Mouse (Mus musculus) cerebellum, adult 8-10 months (tissue): ENCODE measurements at regions not wholly inside any gene's neighbourhood (a gene's known extent, or its start where the extent isn't known, plus 50 kb on each side); places are given as distances from the start of the nearest gene placed in this dataset.

Experiments
- DNase-seq: peaks from one replicate; pipeline ENCODE4 v3.0.0; 2022

DNA sequence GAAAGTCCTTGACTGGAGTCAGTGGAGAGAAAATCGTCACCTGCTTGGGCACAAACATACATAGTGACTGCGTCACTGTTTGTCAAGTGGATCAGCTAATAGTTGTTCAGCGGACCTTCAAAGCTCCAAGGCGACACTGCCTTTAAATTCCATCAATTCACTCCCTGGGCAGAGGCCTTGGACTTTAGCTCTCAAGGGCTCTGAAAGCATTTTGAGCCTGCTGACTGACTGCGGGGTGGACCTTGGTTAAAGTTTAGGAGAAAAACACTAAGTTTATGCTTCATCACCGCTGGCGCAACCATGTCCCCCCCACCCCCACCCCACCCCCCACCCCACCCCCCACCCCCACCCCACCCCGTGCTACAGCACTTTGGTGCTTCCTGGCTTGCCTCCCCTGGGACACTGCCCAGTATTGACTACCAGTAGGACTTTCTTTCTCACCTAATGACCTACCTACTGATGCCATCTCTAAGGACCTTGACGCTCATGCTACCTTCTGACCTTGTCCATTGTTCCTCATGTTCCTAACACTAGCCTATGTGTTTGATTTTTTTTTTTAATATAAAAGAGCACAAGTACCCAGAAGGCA, 1132.3 kb downstream of the Gsdmc2 start:
- DNase-seq: no peak

DNA sequence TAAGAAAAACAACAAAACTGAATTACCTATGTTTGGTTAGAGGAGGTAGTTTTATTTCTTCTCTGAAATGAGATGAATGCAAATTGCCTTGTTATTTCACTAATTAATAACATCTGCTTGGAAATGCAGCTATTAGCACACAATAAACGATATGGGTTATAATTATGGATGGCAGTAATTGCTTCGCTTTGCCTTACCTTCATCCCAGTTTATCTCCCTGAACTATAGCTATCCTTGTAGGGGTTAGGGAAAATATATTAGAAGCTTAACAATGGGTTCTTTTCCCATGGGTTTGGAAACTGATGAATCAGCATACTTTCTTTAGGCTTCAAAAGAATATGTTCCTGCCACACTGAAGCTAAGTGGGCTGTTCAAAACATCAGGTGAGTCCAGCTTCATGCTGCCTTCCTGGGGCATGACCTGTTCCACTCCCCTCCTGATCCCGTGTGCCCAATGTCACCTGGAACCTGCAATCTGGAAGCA, 1132.9 kb downstream of the Gsdmc2 start:
- DNase-seq: no peak

DNA sequence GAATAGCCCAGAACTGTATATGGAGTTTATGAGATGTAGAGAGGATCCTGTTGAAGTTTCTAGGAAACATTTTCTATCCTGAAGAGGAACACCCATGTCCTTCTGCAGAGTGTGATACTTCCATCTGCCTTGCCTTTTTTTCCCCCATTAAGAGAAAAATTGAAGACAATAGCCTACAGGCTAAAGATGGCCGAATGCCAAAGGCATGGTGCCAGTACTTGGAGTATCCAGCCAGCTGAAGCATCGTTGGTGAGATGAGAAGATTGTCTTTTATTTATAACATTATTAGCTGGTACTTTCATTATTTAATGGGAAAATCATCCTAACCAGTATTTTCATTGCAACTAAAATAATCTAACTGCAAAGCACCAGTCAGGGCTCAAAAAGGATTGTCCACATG, 1135.4 kb downstream of the Gsdmc2 start:
- DNase-seq: no peak

DNA sequence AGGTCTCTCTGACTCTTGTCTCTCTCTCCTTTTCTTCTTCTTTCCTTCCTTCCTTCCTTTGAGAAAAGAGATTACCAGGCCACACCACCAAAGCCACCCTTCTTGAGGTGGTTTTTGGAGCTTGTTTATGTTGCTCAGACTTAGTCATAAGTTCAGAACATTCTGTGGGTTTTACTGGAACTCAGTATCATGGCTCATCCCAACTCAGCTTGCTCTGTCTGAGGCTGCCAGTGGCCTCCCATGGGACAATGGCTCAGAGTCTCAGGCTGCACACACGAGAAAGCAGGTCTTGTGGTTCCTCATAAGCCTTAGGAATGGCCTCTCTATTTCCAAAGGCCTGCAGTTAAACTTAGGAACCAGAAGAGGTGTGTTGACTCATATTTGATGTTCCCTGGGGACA, 1146.4 kb downstream of the Gsdmc2 start:
- no peak for DNase-seq

DNA sequence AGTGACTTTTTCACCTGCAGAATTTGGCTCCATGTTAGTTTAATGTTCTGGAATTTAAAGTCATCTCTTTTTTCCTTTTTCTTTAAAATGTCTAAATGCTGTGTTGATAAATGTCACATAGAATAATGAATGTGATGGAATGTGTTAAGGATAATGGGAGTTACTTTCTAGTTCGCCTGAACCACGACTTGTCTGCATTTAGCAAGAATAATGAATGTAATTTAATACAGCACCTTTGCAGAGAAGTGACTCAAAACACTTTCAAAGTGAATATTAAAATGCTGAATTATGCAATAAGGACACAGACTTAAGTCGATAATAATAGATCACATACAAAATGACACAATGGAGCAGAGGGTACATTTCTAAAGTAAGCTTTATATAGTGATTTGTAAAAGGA, 1150.2 kb downstream of the Gsdmc2 start:
- DNase-seq: no peak

DNA sequence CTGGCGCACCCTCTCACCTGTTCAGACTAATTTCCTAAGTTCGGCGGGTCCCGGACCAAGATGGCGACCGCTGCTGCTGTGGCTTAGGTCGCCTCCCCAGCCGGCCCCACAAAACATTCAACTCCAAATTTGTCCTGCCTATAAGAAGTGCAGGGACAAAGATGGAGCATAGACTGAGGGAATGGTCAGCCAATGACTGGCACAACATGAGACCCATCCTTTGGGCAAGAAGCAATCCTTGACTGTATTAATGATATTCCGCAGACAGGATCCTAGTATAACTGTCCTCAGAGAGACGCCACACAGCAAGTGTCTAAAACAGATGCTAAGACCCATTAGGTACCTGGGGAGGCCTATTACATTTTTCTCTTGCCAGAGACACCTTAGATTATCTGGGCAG, 1151.3 kb downstream of the Gsdmc2 start:
- DNase-seq: no peak

DNA sequence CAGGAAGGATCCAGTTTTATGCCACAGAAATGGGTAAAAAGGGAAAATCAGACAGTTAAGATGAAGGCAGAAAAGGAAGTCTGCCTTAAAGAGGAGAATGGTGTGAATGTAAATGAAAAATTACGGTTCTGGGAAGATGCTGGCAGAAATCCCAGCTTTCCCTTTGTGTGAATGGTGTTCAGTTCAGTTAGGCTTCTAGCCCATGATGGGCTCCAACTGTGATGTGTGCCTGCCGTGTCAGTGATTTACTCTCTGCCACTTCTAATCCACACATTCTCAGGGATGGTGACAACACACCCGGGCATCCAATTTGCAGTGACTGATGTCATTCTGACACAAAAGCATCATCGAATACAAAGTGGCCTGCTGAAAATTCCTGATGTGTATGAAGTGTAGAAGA, 1171.6 kb downstream of the Gsdmc2 start:
- no peak for DNase-seq

DNA sequence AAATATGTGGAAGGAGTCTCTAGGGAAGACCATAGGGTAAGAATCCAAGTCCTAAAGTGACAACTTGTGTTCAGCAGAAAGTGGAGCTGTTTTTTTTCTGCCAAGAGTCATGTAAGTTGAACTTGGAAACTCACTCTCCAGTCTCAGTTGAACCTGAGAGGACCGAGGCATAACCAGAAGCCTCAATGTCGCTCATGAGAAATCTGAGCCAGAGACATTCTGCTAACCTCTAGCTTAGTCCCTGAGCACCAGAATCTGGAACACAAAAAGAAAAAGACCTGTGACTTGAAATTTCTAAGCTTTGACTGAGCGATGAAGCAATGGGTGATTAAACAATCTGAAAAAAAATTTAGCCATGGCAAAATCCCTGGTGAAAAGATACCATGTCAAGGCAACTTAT, 1175.0 kb downstream of the Gsdmc2 start:
- DNase-seq: no peak

DNA sequence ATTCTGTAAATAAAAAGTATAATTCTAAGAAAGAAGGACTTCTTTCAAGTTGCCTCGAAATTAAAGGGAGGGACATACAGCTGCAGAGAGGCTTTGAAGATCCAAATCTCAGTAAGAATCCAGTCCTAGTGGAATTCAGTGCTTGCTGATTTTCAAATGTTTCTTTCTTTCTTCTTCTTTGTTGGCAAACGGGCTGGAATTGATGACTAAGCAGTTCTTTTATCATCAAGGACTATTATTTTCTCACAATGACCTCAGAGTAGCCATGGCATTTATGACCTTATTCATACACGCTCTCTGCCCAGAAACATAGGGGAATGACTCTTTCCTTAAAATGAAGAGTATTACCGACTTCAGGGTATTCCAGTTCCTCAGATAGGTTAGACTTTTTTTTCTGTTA, 1185.9 kb downstream of the Gsdmc2 start:
- no peak for DNase-seq

DNA sequence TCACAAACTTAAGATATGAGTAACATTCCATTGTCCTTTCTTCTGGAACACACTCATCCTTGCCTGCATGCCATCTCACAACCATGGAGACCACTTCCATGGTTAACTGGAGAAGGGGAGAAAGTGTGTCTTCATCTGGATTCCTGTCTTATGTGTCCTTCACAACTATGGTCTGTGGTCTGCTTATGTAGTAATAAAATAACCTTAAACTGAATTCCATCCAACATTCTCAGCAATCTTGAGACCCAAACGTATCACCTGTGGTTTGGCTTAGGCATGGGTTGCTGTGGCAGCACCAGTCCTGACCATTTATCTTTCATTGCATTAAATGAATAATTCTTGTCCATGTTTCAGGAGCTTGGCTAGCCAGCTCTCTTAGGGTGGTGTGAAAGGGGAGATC, 1186.3 kb downstream of the Gsdmc2 start:
- DNase-seq: no peak

DNA sequence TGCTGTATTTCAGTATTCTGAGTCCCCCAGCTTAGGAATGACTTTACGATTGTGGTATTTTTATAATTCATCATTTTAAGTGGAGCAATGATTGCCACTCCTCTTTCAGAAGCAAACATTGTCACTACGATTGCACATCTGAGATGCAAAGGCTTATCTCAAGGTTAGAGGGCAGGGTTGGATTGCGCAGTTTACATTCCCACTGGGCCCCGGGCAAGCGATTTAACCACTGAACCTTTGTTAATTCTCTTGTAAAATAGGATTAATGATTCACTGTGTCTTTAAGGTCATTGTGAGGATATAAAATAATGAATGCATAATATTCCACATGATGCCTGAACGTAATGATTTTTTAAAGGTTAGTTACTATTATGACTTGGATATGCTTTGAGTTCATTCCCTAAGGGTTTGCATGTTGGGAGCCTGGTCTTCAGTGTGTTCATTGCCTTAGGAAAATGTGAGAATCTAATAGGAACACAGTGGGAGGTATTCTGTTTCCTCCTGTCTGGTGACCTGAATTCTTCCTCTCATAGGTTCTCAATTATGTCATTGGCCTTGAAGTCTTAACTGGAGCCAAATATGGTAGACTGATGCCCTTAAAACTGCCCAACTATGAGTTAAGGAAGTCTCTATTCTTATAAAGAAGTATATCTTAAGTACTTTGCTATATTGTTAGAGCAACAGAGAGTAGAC, 1198.4 kb downstream of the Gsdmc2 start:
- DNase-seq: no peak

DNA sequence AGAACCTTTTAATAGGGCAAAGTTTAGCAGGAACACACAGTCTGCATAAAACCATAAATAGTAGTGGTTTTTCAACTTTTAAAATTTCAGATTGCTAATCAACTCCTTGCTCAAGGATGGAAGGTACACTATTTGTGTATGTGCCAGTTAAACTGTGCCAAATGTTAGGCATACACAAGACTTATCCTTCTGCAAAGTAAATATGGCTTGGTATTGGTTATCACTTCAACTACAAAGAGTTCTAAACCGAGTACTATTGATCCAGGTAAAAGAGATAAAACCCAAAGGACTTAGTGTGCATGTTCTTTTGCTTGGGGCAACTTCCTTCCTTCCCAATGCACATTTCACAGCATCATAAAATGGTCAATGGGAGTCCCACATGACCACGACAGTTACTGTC, 1200.2 kb downstream of the Gsdmc2 start:
- DNase-seq: no peak

DNA sequence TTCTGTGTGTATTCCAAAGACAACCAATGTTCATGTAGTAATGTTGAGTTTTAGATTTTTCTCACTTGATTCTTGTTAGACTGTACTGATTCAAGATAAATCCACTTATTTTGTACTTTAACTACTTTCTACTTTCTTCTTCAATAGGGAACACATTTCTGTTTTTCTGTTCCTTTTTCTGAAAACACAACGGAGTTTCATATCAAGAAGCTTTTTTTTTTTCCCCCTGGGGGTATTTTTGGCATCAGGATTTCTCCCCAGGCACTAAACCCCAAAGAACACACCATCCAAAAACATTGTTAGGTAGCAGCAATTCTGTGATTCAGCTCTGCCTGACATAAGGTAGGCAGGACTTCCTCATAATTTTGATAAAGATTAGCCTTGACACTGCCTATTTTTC, 1200.7 kb downstream of the Gsdmc2 start:
- DNase-seq: no peak

DNA sequence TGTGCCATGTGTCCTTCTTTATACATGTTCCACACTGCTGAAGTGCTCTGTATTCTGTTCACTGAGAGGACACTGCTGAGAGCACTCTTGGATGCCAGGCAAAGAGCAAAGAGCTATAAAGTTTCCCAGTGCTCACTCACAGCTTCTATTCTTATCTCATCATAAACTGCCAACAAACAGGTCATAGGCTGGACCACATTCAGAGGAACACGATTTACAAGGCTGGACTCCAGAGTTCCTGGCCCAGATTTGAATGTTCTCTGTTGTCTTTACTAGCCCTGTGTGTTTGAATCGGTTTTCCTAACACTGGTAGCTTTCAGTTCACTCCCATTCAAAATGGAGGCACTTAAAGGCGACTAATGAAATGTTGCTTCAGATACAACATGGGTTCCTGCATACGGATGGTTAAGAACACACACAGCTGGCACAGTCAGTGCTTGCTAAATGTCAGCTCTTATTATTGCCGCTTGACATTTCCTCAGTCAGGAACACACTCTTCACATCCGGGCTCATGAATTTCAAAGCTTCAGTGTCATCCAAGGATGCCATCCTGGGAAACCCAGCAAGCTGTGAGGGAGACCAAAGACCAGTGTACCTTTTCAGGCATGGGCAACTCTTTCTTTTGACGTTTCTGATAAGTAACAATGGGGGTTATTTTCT, 1203.8 kb downstream of the Gsdmc2 start:
- DNase-seq: no peak

DNA sequence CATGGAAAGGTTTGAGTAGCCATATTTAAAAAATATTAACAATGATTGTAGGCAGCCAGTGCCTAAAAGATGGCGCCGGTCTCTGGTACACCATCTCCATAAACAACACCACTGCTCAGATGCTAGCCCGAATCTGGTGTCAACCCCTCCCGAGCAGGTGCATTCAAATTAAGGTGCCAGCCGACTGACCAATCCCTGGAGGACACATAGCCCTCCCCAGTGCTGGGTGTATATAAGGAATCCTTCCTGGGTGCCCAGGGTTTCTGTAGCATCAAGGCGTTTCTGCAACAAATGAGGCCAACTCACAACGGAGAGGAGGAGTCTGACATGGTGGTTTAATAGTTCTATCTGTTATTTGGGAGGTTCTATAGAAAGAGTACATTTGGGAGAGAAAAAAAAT, 1219.6 kb downstream of the Gsdmc2 start:
- no peak for DNase-seq

DNA sequence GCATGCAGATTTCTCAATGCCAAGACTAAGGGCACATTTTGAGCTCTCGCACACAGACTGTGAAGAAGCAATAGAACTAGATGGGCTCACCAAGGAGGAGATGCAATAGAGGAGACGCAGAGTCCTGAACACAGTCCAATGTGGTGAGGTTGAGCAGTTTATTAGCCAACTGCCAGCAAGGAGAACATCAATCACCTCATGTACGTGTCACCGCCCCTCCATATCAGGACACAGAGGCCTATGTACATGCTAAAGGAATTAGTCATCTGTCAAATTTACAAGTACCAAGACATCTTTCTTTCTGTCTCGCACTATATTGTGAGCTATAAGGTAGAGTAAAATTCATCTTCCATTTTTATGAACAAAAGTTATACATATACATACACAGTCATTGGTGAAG, 1228.9 kb downstream of the Gsdmc2 start:
- no peak for DNase-seq

DNA sequence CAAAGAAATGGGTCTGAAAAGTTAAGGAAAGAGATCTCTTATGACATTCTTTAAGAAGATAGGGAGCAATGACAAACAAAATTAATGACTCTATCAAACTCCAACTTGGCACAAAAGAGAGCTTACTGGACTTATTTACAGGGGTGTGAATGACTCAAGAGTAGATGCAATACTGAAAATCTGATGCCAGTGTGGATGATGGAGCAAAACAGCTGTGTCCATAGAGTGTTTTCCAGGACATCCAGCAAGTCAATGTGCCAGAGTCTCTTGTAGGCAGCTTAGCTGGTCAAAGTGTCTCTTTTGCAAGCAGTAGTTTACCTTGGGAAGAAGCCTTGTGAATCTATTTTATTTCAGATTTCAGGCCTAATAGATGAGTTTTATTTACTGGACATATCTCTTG, 1248.2 kb downstream of the Gsdmc2 start:
- no peak for DNase-seq

DNA sequence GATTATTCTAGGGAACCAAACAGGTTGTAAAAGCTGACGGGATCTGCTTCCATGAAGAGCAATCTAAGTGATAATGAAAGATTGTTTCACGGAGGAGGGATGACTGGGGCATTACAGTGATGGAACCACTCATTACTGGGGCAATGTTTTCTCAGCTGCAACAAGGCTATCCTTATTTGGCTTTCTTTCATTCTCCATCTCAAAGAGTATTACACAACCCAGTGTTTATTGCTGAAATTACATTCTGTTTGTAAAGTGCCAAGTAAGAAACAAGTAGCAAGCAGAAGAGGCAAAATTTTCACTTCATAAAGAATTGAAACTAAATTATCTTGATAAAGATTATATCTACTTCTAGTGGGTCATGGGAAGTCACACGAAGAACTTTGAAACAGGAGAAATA, 1256.4 kb downstream of the Gsdmc2 start:
- no peak for DNase-seq

DNA sequence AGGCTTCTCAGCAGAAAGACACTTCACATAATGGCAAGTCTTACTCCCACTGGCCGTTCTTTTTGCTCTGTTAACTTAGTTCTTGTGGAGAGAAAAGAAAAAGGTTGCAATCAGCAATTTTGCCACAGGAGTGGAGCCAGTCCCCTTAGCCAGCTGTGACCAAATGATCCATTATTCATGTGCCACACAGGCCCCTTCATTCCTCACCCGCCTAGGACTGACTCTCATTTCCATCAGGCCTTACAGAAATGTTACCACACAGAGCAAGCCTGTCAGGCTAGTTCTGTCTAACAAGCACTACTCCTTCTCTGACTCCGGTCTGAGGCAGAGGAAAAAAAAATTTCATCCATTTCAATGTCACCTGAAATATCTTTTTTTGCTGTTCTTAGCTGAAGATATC, 1266.2 kb downstream of the Gsdmc2 start:
- no peak for DNase-seq

DNA sequence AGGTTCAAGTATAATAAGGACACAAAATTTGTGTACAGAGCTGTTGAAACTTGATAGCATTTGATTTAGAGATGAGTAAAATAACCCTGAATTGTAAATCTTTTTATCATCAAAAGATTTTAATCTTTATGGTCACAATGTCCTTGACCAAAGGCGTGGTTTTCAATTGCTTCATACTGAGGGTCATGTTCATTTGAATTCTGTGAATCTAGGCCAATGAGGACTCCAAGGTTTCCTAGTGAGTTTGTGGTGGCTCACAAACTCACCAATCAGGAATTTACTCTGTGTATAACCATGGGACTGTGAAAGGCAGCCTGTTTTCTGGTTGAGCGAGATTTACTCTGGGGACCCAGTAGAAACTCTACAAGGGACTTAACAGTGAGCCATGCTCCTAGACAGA, 1269.2 kb downstream of the Gsdmc2 start:
- no peak for DNase-seq

DNA sequence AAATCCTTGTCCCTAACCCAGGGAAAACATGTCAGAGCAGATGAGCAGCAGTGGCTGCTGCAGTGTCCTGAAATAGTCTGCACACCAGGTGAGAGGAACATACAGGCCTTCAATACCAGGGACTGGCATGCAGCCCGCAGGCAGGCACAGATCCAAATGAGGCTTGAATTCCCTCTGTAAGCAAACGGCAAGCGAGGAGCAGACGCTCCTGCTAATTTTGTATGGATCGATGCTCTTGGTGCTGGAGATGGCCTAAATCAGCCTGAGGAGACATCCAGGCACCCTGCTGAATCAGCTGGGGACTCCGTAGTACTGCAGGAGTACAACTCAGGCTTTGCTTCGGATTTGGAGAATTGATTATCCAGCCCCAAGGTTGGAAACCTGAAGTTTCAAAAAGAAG, 1273.2 kb downstream of the Gsdmc2 start:
- peak; percentile 73 for DNase-seq

DNA sequence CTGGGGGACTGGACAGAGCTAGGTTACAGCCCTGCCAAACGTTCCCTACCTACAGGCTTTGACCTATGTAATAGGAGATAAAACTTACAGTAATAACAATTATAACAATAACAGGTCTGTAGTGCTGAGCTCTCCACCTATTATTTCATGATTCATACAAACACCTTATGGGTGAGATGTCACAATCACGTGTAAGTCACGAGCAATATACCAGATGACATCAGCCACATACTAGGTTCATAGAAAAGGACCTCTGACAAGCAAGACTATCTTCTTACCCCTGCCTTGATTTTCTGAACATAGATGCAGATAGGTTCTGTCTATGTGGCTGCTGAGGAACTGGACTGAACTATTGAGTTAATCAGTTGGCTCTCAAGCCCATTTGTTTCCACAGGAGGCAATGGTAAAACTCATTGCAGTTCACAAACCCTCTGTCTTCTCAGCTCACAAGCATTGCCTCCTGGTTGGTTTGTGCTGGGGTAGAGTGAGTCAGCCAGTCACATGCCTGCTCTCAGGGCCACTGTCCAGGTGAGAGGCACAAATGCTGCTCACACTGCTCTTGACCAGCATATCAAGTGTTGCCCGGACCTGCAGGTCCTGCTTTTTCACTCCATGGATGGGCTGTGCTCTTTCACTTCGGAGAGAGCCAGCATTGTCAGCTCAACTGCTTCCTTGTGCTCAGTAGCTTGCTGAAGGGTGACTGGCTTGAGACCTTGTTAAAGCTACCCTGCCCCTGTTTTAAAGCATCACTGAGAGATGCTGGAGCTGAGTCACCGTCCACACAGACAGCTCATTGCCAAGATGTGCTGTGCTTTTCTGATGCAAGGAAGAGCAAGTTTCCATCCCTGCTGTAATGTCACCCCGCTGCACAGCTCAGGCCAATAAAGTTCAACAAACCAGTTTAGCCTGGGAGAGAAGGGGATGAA, 1275.9 kb downstream of the Gsdmc2 start:
- DNase-seq: peak; percentile 5

DNA sequence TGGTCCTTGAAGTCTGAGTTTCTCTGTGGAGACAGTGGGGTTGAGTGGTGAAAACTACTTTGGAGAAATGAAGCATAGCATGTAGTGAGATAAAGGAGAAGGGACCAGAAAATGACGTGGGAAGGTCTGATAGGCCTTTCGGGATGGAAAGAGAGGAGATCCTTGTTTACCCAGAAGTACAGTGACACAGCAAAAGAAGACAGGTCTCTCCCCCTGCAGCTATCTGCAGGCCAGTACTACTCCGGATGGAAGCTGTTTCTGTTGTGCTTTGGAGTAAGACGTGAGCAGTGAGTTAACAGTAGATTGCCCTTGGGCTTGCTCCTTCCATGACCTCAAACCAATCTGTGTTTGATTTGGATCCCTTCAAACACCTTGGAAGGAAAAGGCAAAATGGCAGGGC, 1277.5 kb downstream of the Gsdmc2 start:
- DNase-seq: no peak
